Mouse (Mus musculus) CH12.LX (cell line): ENCODE measurements around the gene Scn9a.

Experiments
- CHD2 ChIP-seq: IDR thresholded peaks from 2 replicates; pipeline ENCODE4 v1.6.1; 2011; ENCODE audit warnings: low read length, improper control_type of control experiment
- CTCF ChIP-seq, 2 experiments: IDR thresholded peaks in 1 of 2; conservative IDR thresholded peaks in 1 of 2; 2 replicates each; pipeline ENCODE4 v1.5.1; 2011 to 2012; ENCODE audit warnings: low read depth in 2 of 2, low read length in 2 of 2, improper control_type of control experiment in 1 of 2, inconsistent platforms in 1 of 2, mild to moderate bottlenecking in 1 of 2, moderate library complexity in 1 of 2
- HCFC1 ChIP-seq: IDR thresholded peaks from 2 replicates; pipeline ENCODE4 v1.6.1; 2012; ENCODE audit warnings: low read depth, mild to moderate bottlenecking, inconsistent platforms, low read length, improper control_type of control experiment
- MEF2A ChIP-seq: IDR thresholded peaks from 2 replicates; pipeline ENCODE4 v1.6.1; 2014; ENCODE audit warnings: low read depth, mild to moderate bottlenecking, inconsistent platforms, low read length, improper control_type of control experiment, borderline replicate concordance
- POLR2A ChIP-seq: IDR thresholded peaks from 2 replicates; pipeline ENCODE4 v1.6.1; 2011; ENCODE audit warnings: low read depth, mild to moderate bottlenecking, improper control_type of control experiment, low read length
- SIN3A ChIP-seq: IDR thresholded peaks from 2 replicates; pipeline ENCODE4 v1.6.1; 2012; ENCODE audit warnings: low read length, improper control_type of control experiment, inconsistent platforms
- TBP ChIP-seq: conservative IDR thresholded peaks from 2 replicates; pipeline ENCODE4 v1.6.1; 2011; ENCODE audit warnings: low read depth, low read length, improper control_type of control experiment
- UBTF ChIP-seq: IDR thresholded peaks from 2 replicates; pipeline ENCODE4 v1.6.1; 2012; ENCODE audit warnings: low read depth, mild to moderate bottlenecking, inconsistent platforms, low read length, improper control_type of control experiment, moderate library complexity
- ZKSCAN1 ChIP-seq: IDR thresholded peaks from 2 replicates; pipeline ENCODE4 v1.6.1; 2012; ENCODE audit warnings: low read depth, inconsistent platforms, low read length, improper control_type of control experiment, borderline replicate concordance

- TF ChIP-seq MEF2A (no peak), CHD2 (no peak), POLR2A (no peak), UBTF (no peak), CTCF (conservative IDR thresholded peaks at IDR 0.05 in 1 of 2, IDR thresholded peaks at IDR 0.05 in 1 of 2; ENCODE audit: low read depth in 2 of 2, low read length in 2 of 2) (no peak), TBP (no peak), HCFC1 (no peak), SIN3A (no peak), ZKSCAN1 (no peak)
Measured at GRCm38 (mm10) chr2:66597313-66597712, 37.4 kb downstream of the Scn9a start.
